Mouse (Mus musculus) CH12.LX (cell line): ENCODE measurements at regions not wholly inside any gene's neighbourhood (a gene's known extent, or its start where the extent isn't known, plus 50 kb on each side); places are given as distances from the start of the nearest gene placed in this dataset.

ENCODE experiments used
- DNase-seq: peaks from one replicate; pipeline ENCODE4 v3.0.0-alpha.2; 2013; ENCODE audit errors: extremely low read depth
- H3K27ac ChIP-seq: 2 replicates; pipeline ENCODE4 v1.5.1; 2012; ENCODE audit warnings: low read depth, mild to moderate bottlenecking, control low read depth, moderate library complexity; ENCODE audit not compliant: insufficient read depth
- H3K27me3 ChIP-seq: replicated peaks from 2 replicates; pipeline ENCODE3; 2012; ENCODE audit warnings: inconsistent platforms
- H3K36me3 ChIP-seq, 2 experiments: replicated peaks in 1 of 2; 2 replicates each; pipeline versions ENCODE3 to v1.6.1; 2012; ENCODE audit warnings: inconsistent platforms in 1 of 2, low read length in 1 of 2, mild to moderate bottlenecking in 1 of 2, mixed read lengths in 1 of 2, moderate library complexity in 1 of 2; ENCODE audit not compliant: control insufficient read depth in 1 of 2, insufficient read depth in 1 of 2
- H3K4me1 ChIP-seq, 2 experiments: 2 replicates each; pipeline ENCODE4 v1.6.1; 2012; ENCODE audit warnings: inconsistent platforms in 1 of 2, moderate library complexity in 1 of 2; ENCODE audit not compliant: insufficient read depth in 2 of 2, control insufficient read depth in 1 of 2
- H3K4me2 ChIP-seq: 2 replicates; pipeline ENCODE4 v1.6.1; 2012; ENCODE audit warnings: low read depth, mild to moderate bottlenecking, control low read depth; ENCODE audit not compliant: poor library complexity, insufficient read depth, severe bottlenecking
- H3K4me3 ChIP-seq, 3 experiments: fragments of 150-350 bp in 1 of 3; sonication (generic) in 1 of 3; replicated peaks in 1 of 3; 2 replicates each; pipeline versions ENCODE3 to v1.5.1; 2011 to 2012; ENCODE audit warnings: low read depth in 2 of 3, low read length in 2 of 3, mild to moderate bottlenecking in 2 of 3, moderate library complexity in 2 of 3, control low read depth in 1 of 3, improper control_type of control experiment in 1 of 3, inconsistent platforms in 1 of 3, mixed read lengths in 1 of 3; ENCODE audit not compliant: poor library complexity in 1 of 3
- H3K79me2 ChIP-seq: replicated peaks from 2 replicates; pipeline ENCODE4 v1.6.1; 2012; ENCODE audit warnings: mild to moderate bottlenecking, moderate library complexity; ENCODE audit not compliant: control insufficient read depth, poor library complexity, insufficient read depth, severe bottlenecking; ENCODE audit errors: extremely low read depth
- H3K9ac ChIP-seq: 2 replicates; pipeline ENCODE4 v1.6.1; 2012; ENCODE audit warnings: low read depth, mild to moderate bottlenecking, control low read depth, moderate library complexity; ENCODE audit not compliant: insufficient read depth
- H3K9me3 ChIP-seq: replicated peaks from 2 replicates; pipeline ENCODE3; 2012; ENCODE audit warnings: low read length, inconsistent platforms, mixed read lengths
- CHD1 ChIP-seq: IDR thresholded peaks from 2 replicates; pipeline ENCODE4 v1.6.1; 2012; ENCODE audit warnings: low read depth, low read length, improper control_type of control experiment, inconsistent platforms
- CTCF ChIP-seq, 2 experiments: IDR thresholded peaks in 1 of 2; conservative IDR thresholded peaks in 1 of 2; 2 replicates each; pipeline ENCODE4 v1.5.1; 2011 to 2012; ENCODE audit warnings: low read depth in 2 of 2, low read length in 2 of 2, improper control_type of control experiment in 1 of 2, inconsistent platforms in 1 of 2, mild to moderate bottlenecking in 1 of 2, moderate library complexity in 1 of 2
- HCFC1 ChIP-seq: IDR thresholded peaks from 2 replicates; pipeline ENCODE4 v1.6.1; 2012; ENCODE audit warnings: low read depth, mild to moderate bottlenecking, inconsistent platforms, low read length, improper control_type of control experiment
- JUN ChIP-seq: IDR thresholded peaks from 2 replicates; pipeline ENCODE4 v1.6.1; 2011; ENCODE audit warnings: low read depth, mild to moderate bottlenecking, low read length, improper control_type of control experiment, moderate library complexity; ENCODE audit not compliant: insufficient read depth
- MAFK ChIP-seq: IDR thresholded peaks from 2 replicates; pipeline ENCODE4 v1.6.1; 2011; ENCODE audit warnings: low read length, improper control_type of control experiment; ENCODE audit not compliant: insufficient replicate concordance
- MXI1 ChIP-seq: IDR thresholded peaks from 2 replicates; pipeline ENCODE4 v1.6.1; 2011; ENCODE audit warnings: mild to moderate bottlenecking, low read depth, low read length, improper control_type of control experiment
- MYC ChIP-seq: IDR thresholded peaks from 2 replicates; pipeline ENCODE4 v1.6.1; 2011; ENCODE audit warnings: low read depth, mild to moderate bottlenecking, improper control_type of control experiment, low read length
- PAX5 ChIP-seq: IDR thresholded peaks from 2 replicates; pipeline ENCODE4 v1.6.1; 2012; ENCODE audit warnings: low read length, inconsistent platforms, mixed read lengths
- POLR2A ChIP-seq: IDR thresholded peaks from 2 replicates; pipeline ENCODE4 v1.6.1; 2011; ENCODE audit warnings: low read depth, mild to moderate bottlenecking, improper control_type of control experiment, low read length
- RAD21 ChIP-seq: IDR thresholded peaks from 2 replicates; pipeline ENCODE4 v1.6.1; 2011; ENCODE audit warnings: low read depth, mild to moderate bottlenecking, low read length, improper control_type of control experiment, moderate library complexity
- TCF12 ChIP-seq: IDR thresholded peaks from 2 replicates; pipeline ENCODE4 v1.6.1; 2014; ENCODE audit warnings: low read depth, mild to moderate bottlenecking, inconsistent platforms, low read length, improper control_type of control experiment
- UBTF ChIP-seq: IDR thresholded peaks from 2 replicates; pipeline ENCODE4 v1.6.1; 2012; ENCODE audit warnings: low read depth, mild to moderate bottlenecking, inconsistent platforms, low read length, improper control_type of control experiment, moderate library complexity
- USF1 ChIP-seq: IDR thresholded peaks from 2 replicates; pipeline ENCODE4 v1.6.1; 2014; ENCODE audit warnings: low read depth, mild to moderate bottlenecking, inconsistent platforms, low read length, improper control_type of control experiment
- ZC3H11A ChIP-seq: IDR thresholded peaks from 2 replicates; pipeline ENCODE4 v1.6.1; 2012; ENCODE audit warnings: low read depth, mild to moderate bottlenecking, inconsistent platforms, low read length, improper control_type of control experiment
- ZKSCAN1 ChIP-seq: IDR thresholded peaks from 2 replicates; pipeline ENCODE4 v1.6.1; 2012; ENCODE audit warnings: low read depth, inconsistent platforms, low read length, improper control_type of control experiment, borderline replicate concordance
- dilution Hi-C: fragments of 300-500 bp; cut with MboI; formaldehyde crosslinking; loops from 2 replicates; pipeline ENCODE4 v1.14.3; 2020; ENCODE audit warnings: low sequenced_read_pairs; ENCODE audit not compliant: extremely low pct_unique_long_range_greater_than_20kb, extremely low pct_ligation_motif_present
- in situ Hi-C: fragments of 300-500 bp; cut with MboI; formaldehyde crosslinking; loops from 3 replicates; pipeline ENCODE4 v1.14.3; 2019; ENCODE audit warnings: low sequenced_read_pairs, low pct_ligation_motif_present, low pct_unique_long_range_greater_than_20kb, mixed read lengths

DNA sequence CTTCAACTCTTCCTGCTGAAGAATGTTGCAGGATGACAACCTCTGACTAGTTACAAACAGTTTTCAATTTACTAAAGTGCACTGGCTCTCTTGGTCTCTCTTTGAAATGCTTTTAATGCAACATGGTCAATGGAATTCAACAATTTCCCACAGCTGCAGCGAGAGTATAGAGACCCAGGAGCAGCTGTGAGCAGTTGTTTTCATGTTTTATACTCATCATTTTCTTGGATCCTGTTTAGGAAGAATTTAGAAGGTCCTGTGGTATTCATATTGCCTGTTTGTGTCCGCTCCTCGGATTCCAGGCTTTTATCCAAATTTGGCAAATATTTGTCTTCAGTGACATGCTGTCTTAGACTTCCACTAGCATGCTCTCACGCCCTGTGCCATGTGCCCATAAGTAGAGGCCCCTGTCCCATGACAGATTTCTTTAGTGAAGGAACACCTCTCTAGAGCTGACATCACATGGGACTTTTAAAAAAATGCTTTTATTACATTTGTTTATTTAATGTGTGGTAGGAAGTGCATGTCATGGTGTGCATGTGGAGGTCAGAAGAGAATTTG lies 224.1 kb downstream of the C1d start:
- DNase-seq, result no peak
- no peak overlapping the region for H3K4me3 ChIP-seq
- TF ChIP-seq MYC, result no peak
- no peak for TF ChIP-seq PAX5
- no peak for TF ChIP-seq MAFK
- no peak for TF ChIP-seq MXI1
- TF ChIP-seq CHD1, result no peak
- TF ChIP-seq ZC3H11A, result no peak
- TF ChIP-seq TCF12, result no peak
- TF ChIP-seq POLR2A, result no peak
- no peak for TF ChIP-seq ZKSCAN1
- TF ChIP-seq HCFC1, result no peak
- TF ChIP-seq RAD21, result no peak
- no peak for TF ChIP-seq UBTF
- no peak for TF ChIP-seq JUN
- TF ChIP-seq CTCF (conservative IDR thresholded peaks at IDR 0.05 in 1 of 2, IDR thresholded peaks at IDR 0.05 in 1 of 2; ENCODE audit: low read depth in 2 of 2, low read length in 2 of 2), result no peak
- TF ChIP-seq, all 38 proteins: peak for 0
- Histone ChIP-seq H3K36me3 (no peaks in the 10 kb centered on the region), H3K9me3 (no peaks in the 10 kb centered on the region), H3K27me3 (no peaks in the 10 kb centered on the region), H3K4me2 (no peak overlapping the region), H3K4me1 (peaks cover 2 to 11% of the 10 kb centered on the region in 2 experiments; a peak in 2 of 4 replicates), H3K9ac (no peak overlapping the region), H3K79me2 (no peaks in the 10 kb centered on the region), H3K27ac (no peak overlapping the region)
- in situ Hi-C loops (no loop called here), dilution Hi-C loops (no loop called here)

DNA sequence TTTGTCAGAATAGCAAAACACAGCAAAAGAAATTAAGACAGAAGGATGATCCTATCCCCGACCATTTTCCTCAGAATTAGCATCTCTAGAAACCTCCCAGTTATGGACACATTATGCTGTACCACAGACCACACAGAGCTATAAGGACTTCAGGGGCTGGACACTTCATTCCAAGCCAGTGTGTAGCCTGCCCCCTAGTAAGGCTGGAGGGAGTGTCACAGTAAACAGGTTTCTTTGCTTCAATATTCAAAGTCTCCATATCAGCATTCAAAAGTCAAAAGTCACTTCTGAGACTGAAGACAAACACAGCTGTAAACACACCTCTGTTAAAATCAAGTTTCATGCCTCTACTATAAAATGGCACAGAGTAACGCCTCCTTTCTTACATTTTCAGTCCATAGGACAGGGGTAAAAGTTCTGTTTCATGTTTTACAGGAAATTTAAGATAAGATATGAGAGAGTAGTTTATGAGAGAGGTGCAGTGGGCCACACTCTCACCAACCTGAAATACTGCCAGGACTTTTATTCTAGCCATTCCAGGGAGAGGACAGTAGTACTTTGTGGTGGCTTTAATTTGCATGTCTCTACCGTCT lies 226.6 kb downstream of the C1d start:
- Histone ChIP-seq H3K27me3 (no peaks in the 10 kb centered on the region), H3K9ac (no peak overlapping the region), H3K4me3 (no peak overlapping the region), H3K27ac (no peak overlapping the region), H3K9me3 (no peaks in the 10 kb centered on the region), H3K4me1 (peaks cover 2 to 11% of the 10 kb centered on the region in 2 experiments; a peak in 2 of 4 replicates), H3K79me2 (no peaks in the 10 kb centered on the region), H3K4me2 (peak overlapping the region; percentile 82), H3K36me3 (no peaks in the 10 kb centered on the region)
- TF ChIP-seq CTCF (conservative IDR thresholded peaks at IDR 0.05 in 1 of 2, IDR thresholded peaks at IDR 0.05 in 1 of 2; ENCODE audit: low read depth in 2 of 2, low read length in 2 of 2) (0 out of 4 replicates have a peak, but pooled peaks of 1 of the 2 experiments have one; percentile 13), USF1 (no peak), ZKSCAN1 (no peak)
- in situ Hi-C loops (no loop called here), dilution Hi-C loops (no loop called here)
- peak; percentile 18 for DNase-seq
